Mouse (Mus musculus) c-Kit-positive CD71-positive TER-119-negative erythroid progenitor cells, embryonic 14.5 days (primary cell): Measurements from ENCODE around the gene Tmem121b.
A peak's percentile ranks its signal among the peaks of the same experiment; 100 is the strongest.

Experiments
- DNase-seq: peaks from one replicate; pipeline ENCODE4 v3.0.0-alpha.2; 2013; ENCODE audit warnings: low read depth

Gene Tmem121b

GRCm38 (mm10) chr6:120465393-120465792 is 28.2 kb downstream of the Tmem121b start:
- no peak for DNase-seq

- no peak for DNase-seq
These were observed 29.1 kb downstream of the Tmem121b start for GRCm38 (mm10) chr6:120464406-120464939.

DNA sequence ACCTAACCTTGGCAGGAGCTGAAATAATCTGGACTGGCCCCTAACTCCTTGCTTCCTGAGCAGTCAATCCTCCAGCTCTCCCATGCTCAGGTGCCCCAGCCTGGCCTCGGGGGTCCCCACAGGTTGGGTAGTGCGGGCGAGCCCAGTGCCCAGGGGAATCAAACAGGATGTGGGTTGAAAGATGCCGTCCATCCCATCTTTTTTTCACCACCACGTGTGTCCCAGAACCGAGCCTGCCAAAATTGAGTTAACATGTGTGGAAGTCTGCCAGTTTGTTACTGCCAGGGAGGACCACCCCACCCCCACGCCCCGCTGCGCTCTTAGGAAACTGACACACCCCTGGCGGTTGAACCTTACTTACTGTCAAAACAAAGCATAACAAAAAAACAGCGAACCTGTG is 29.7 kb downstream of the Tmem121b start:
- DNase-seq = peak; percentile 68

- peak; percentile 68 for DNase-seq
These were observed 30.3 kb downstream of the Tmem121b start, which contains the start of gene Il17ra for GRCm38 (mm10) chr6:120463086-120463871. Gene Il17ra, plus strand, starts transcription at chr6:120463247.

DNA sequence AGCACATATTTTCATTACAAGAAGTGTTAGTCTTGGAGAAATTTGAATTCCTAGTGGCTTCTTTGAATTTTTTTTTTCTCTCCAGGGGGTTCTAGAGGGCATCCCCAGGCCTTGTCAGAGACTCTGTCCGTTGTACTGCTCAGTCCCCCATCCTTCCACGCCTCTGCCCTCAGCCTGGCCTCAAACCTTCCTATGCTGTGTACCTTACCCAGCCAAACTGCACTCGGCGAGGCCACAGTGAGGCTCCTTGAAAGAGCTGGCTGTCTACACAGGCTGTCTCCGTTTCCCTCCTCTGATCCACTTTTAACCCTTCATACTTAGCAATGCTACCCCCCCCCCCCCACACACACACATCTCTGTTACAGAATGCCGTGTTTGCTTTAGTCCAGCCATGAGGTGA is 31.4 kb downstream of the Tmem121b start:
- no peak for DNase-seq

- no peak for DNase-seq
These were observed 32.4 kb downstream of the Tmem121b start for GRCm38 (mm10) chr6:120461217-120461616.

DNA sequence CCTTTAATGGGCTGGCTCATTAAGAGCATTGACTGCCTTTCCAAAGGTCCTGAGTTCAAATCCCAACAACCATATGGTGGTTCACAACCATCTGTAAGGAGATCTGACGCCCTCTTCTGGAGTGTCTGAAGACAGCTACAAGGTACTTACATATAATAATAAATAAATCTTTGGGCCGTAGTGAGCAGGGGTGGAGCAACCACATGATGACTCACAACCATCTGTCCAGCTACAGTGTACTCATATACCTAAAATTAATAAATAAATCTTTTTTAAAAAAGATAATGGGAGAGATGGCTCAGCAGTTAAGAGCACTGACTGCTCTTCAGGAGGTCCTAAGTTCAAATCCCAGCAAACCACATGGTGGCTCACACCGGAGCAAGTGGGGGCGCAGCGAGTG is 35.9 kb downstream of the Tmem121b start:
- DNase-seq = no peak

- no peak for DNase-seq
These were observed 36.5 kb downstream of the Tmem121b start for GRCm38 (mm10) chr6:120457074-120457473.

- DNase-seq = no peak
These were observed 39.0 kb downstream of the Tmem121b start for GRCm38 (mm10) chr6:120454627-120455077.

DNA sequence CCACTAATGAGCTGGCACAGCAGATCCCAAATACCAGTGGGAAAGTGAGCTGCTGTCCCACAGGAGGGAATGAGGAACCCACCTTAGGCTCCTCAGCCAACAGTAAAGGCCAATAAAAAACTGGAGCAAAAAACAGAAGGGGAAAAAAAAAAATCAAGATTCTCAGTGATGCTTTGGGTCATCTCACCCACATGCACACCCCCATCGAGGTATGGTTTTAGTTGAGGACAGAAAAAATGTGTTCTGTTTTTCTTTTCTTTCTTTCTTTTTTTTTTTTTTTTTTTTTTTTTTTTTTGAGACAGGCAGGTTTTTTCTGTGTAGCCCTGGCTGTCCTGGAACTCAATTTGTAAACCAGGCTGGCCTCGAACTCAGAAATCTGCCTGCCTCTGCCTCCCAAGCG is 40.1 kb downstream of the Tmem121b start:
- no peak for DNase-seq

GRCm38 (mm10) chr6:120453103-120453445 is 40.5 kb downstream of the Tmem121b start:
- DNase-seq = no peak

DNA sequence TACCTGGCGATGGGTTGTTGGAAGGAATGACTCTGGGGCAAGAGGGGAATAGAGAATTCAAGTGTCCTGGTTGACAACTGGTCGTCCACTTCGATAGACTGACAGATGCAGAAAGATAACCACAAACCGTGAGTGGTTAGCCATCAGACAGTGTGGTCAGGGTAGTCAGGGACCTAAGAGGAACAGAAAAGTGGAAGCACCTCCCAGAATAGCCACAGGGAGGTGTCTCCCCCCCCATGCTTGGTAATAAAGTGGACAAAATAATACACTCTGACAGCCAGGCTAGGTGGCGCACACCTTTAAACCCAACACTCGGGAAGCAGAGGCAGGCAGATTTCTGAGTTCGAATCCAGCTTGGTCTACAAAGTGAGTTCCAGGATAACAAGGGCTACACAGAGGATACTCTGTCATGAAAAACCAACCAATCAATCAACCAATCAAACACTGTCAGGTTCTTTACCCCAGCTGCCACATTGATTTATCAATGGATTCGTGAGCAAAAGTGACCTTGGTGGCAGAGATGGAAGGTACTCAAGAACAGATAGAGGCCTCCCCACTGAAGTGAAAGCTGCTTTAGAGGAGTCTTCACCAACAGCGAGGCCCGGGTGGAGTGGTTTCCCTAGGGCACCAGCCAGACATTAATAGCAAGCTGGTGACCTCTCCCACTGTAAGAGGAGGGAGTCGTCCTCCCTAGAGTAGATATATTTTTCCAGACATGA is 41.1 kb downstream of the Tmem121b start:
- no peak for DNase-seq

DNA sequence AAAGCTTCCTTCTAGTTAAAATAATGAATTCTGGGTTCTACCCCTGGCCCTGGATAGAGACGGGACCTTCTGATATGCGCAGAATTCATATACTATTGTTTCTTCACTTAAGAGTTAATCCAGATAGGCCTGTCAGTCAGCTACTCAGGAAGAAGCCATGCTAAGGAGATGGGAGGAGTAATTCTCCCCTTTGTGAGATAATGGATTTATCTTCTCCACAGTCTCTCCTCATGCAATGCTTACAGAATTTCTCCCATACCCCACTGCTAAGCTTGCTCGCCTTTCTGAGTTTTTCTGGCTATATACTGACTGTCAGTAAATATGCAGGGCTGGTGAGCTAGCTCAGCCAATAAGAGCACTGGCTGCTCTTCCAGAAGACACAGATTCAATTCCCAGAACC is 43.4 kb downstream of the Tmem121b start:
- no peak for DNase-seq

GRCm38 (mm10) chr6:120443363-120444355 is 49.9 kb downstream of the Tmem121b start:
- DNase-seq = no peak

GRCm38 (mm10) chr6:120442171-120442749 is 51.3 kb downstream of the Tmem121b start:
- DNase-seq = no peak
